Mouse (Mus musculus): Measurements from ENCODE around the gene Actr2. TPM values are rescaled to one million over a fixed set of nuclear protein-coding genes. Genes with fewer than 3 reads are reported as not detected.
"Not testable (repeated sequence)": the region's sequence is repeated elsewhere in the genome, so short reads cannot be mapped to it uniquely, and the experiment has no call there.

Gene Actr2
- 130 and 132 TPM in 2 replicates for polyA plus RNA-seq (2012; rRNA removed)

DNA sequence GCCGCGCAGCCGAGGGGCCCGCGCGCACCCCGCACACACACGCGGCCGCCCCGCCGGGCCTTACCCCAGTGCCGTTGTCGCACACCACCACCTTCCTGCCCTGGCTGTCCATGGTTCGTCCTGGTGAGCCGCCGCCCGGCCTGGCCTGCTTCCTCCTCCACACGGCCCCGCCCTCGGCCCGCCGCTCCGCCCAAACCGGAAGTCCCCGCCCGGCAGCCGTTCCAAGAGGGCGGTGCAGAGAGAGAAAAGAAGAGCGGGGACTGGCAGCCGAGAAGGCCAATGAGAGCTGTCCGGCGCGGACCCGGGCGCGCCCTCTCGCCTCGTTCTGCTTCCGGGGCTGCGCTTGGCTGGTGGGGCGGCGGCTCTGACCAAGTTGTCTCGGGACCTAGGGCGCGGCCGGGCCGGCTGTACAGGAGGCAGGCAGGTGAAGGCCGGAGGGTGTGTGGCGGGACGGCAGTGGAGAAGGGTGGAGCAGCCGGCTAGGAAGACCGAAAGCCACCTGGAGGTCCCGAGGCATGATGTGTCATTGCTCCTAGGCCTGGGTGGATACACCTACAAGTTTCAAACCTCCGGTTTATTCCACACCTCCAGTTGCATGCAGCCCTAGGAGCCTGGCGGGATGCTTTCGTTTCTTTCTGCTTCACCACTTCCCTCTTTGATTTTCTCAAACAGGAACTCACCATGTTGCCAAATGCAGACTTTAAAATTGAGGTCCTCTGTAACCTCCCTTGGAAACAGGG lies at the start of gene Actr2:
Gene Actr2, minus strand, starts transcription at position 173 of the 740 bp plus-strand sequence.
- H3K4me1 ChIP-seq (ENCODE audit: control insufficient read depth, insufficient read depth, low read length), result peaks cover 2% of the 10 kb centered on the region; the same call in 1 of the 2 replicates
- H3K27ac ChIP-seq (ENCODE audit: insufficient read depth, low read length), result peak within 1 kb of the TSS; percentile 94
- H3K4me3 ChIP-seq (ENCODE audit: insufficient read depth, low read length), result peak within 1 kb of the TSS; percentile 88
- TF ChIP-seq POLR2A (IDR thresholded peaks at IDR 0.05; ENCODE audit: extremely low read depth, insufficient read depth, low read length) (peak; percentile 25; the same call in 1 of the 2 replicates), CTCF (IDR thresholded peaks at IDR 0.05; ENCODE audit: extremely low read depth, insufficient read depth, low read length) (no peak)

DNA sequence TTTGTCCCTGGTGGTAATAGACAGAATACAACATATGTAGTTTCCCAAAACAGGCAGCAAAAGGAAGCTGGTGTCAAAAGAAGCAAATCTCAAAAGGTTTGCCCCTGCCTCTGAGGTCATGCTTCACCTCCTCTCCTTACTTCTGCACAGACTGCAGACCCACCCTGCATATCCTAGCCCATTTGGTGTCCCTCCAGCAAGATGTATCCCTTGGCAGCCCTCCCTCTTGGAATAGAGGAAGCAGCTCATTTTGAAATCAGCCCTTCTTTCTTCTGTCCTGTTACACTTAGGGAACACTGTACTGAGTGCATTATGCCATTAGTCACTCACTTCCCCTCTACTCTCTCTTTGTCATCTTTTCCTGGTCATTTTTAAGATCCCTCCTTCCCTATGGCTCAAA lies 46.2 kb upstream of the Actr2 start:
- Histone ChIP-seq H3K4me1 (ENCODE audit: control insufficient read depth, insufficient read depth, low read length) (no peaks in the 10 kb centered on the region), H3K4me3 (ENCODE audit: insufficient read depth, low read length) (no peak overlapping the region), H3K27ac (ENCODE audit: insufficient read depth, low read length) (no peak overlapping the region)
- TF ChIP-seq POLR2A (IDR thresholded peaks at IDR 0.05; ENCODE audit: extremely low read depth, insufficient read depth, low read length), result no peak
- TF ChIP-seq CTCF (IDR thresholded peaks at IDR 0.05; ENCODE audit: extremely low read depth, insufficient read depth, low read length), result no peak

DNA sequence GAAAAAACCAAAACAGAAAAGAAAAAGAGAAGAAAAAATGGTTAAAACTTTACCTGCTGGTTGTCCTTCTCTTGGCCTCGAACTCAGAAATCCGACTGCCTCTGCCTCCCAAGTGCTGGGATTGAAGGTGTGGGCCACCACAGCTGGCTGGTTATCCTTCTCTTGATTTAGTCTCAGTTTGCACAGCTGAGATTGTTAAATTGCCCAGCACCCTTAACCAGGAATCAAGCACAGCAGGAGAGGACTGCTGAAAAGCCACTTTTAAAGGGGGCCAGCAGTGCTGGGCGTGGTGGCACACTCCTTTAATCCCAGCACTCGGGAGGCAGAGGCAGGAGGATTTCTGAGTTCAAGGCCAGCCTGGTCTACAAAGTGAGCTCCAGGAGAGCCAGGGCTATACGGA lies 40.8 kb upstream of the Actr2 start:
- not testable (repeated sequence) for H3K4me3 ChIP-seq (ENCODE audit: insufficient read depth, low read length); H3K27ac ChIP-seq (ENCODE audit: insufficient read depth, low read length); H3K4me1 ChIP-seq (ENCODE audit: control insufficient read depth, insufficient read depth, low read length)

DNA sequence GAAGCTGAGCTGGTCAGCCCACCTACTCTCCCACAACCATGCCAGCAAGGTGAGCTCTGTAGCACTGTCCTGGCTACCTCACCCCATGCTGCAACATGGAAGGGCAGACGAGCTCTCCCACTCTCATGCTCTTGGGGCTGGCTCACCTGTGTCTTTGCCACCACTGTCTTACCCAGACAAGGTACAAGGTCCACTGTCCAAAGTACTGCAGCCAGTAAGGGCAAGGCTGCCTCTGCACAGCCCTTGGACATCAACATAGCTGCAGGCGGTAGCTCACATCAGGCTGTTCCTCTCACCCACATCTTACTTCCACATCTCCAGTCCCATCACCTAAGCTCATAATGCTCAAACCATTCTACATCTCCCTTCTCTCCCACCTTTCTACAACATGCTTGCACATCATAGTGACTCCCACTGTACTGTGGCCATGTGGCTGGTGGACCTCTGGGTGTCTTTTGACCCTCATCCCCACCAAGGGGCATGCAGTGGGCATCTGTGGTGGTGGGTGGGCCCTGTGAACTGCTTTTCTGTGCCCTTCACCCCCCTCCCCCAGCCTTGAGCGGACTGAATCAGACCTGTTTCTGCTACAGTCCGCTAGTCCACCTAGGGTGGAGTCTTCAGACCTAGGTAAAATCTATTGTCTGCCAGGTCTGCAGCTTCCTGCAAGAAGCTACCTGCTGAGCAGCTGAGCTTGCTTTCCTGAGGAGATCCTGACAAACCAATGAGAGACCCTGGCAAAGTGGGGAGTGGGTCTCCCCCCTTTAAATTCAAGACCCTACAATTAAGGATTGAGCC lies 39.6 kb upstream of the Actr2 start:
- Histone ChIP-seq H3K4me3 (ENCODE audit: insufficient read depth, low read length) (no peak overlapping the region), H3K27ac (ENCODE audit: insufficient read depth, low read length) (no peak overlapping the region), H3K4me1 (ENCODE audit: control insufficient read depth, insufficient read depth, low read length) (no peaks in the 10 kb centered on the region)
- TF ChIP-seq CTCF (IDR thresholded peaks at IDR 0.05; ENCODE audit: extremely low read depth, insufficient read depth, low read length) (no peak), POLR2A (IDR thresholded peaks at IDR 0.05; ENCODE audit: extremely low read depth, insufficient read depth, low read length) (no peak)

DNA sequence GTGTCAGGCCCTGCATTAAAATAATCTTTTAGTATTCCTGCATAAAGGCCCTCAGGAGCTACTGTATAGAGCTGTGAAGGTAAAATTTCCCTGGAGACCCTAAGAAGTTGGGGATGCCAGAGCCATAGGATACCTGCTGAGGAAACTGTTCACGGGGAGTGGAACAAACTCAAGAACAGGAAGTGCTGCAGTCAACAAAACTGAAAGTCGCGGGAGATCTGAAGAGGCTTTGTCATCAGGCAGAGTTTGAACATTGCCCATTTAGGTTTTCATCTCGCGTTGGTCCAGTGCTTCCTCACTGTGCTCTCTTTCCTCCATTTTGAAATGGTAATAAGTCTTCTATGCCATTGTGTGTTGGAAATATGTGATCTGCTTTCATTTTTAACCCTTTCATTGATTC lies 38.6 kb upstream of the Actr2 start:
- Histone ChIP-seq H3K4me3 (ENCODE audit: insufficient read depth, low read length) (no peak overlapping the region), H3K4me1 (ENCODE audit: control insufficient read depth, insufficient read depth, low read length) (no peaks in the 10 kb centered on the region), H3K27ac (ENCODE audit: insufficient read depth, low read length) (no peak overlapping the region)
- TF ChIP-seq CTCF (IDR thresholded peaks at IDR 0.05; ENCODE audit: extremely low read depth, insufficient read depth, low read length), result no peak
- no peak for TF ChIP-seq POLR2A (IDR thresholded peaks at IDR 0.05; ENCODE audit: extremely low read depth, insufficient read depth, low read length)

DNA sequence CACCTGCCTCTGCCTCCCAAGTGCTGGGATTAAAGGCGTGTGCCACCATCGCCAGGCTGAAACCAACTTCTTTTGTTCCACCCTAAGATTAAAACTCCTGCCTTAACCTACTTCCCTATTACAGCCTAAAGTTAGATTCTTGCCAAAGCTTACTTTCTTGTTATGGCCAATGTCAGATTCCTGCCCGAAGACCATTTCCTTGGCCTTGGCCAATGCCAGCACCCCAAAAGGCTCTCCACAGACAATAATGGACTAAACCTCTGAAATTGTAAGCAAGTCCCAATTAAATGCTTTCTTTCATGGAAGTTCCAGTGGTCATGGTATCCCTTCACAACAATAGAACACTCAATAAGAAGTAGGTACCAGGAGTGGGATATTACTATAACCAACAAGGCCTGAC lies 37.2 kb upstream of the Actr2 start:
- Histone ChIP-seq H3K4me1 (ENCODE audit: control insufficient read depth, insufficient read depth, low read length) (no peaks in the 10 kb centered on the region), H3K27ac (ENCODE audit: insufficient read depth, low read length) (no peak overlapping the region), H3K4me3 (ENCODE audit: insufficient read depth, low read length) (no peak overlapping the region)
- TF ChIP-seq CTCF (IDR thresholded peaks at IDR 0.05; ENCODE audit: extremely low read depth, insufficient read depth, low read length) (no peak), POLR2A (IDR thresholded peaks at IDR 0.05; ENCODE audit: extremely low read depth, insufficient read depth, low read length) (no peak)

DNA sequence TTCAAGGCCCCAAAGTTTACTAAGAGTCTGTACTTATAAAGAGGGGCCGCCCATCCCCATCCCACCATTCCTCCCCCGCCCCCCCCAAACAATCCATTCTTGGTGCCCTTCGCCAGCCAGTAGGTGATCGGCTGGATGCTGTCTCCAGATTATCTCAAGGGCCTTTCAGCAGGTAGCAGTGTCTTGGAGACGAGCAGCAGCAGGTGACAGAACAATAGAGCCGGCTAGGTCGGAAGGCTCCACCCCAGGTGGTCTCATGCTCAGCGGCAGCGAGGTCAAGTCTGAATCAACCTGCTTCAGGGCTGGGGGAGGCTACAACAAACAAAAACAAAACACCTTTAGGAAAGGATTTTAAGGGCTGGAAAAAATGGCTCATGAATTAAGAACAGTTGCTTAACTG lies 32.7 kb upstream of the Actr2 start:
- Histone ChIP-seq H3K4me3 (ENCODE audit: insufficient read depth, low read length) (no peak overlapping the region), H3K27ac (ENCODE audit: insufficient read depth, low read length) (no peak overlapping the region), H3K4me1 (ENCODE audit: control insufficient read depth, insufficient read depth, low read length) (no peaks in the 10 kb centered on the region)
- TF ChIP-seq POLR2A (IDR thresholded peaks at IDR 0.05; ENCODE audit: extremely low read depth, insufficient read depth, low read length) (no peak), CTCF (IDR thresholded peaks at IDR 0.05; ENCODE audit: extremely low read depth, insufficient read depth, low read length) (no peak)

DNA sequence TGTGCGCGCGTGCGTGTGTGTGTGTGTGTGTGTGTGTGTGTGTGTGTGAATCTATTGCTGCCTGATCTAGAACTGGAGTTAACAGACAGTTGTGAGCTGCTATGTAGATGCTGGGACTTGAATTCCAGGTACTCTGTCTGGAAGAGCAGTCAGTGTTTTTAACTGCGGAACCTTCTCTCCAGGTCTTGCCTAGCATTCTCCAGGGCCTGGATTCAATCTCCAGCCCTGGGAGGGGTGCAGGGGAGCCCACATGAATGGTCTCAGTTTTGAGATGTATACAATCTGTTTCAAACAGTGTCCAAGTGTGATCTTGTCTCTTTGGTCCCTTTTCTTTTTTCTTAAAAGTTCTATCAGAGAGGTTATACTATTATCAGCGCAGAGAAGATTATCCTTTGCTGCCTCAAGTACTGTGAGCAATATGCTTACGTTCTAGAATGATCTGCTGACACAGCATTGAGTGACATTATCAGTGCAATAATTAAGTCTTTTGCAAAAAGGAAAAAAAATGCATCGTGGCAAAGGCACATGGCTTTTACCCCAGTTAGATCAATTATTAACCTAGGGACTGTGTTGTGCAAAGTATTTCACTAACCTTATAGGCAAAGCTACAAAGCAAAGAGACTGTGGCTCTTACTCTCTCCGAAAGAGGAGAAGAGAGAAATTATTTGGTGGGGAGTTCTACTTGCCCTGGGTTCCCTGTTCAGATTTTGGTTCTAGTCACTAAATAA lies 32.0 kb upstream of the Actr2 start:
- H3K4me1 ChIP-seq (ENCODE audit: control insufficient read depth, insufficient read depth, low read length), result no peaks in the 10 kb centered on the region
- no peak overlapping the region for H3K27ac ChIP-seq (ENCODE audit: insufficient read depth, low read length)
- TF ChIP-seq POLR2A (IDR thresholded peaks at IDR 0.05; ENCODE audit: extremely low read depth, insufficient read depth, low read length), result no peak
- no peak for TF ChIP-seq CTCF (IDR thresholded peaks at IDR 0.05; ENCODE audit: extremely low read depth, insufficient read depth, low read length)
- H3K4me3 ChIP-seq (ENCODE audit: insufficient read depth, low read length), result no peak overlapping the region

DNA sequence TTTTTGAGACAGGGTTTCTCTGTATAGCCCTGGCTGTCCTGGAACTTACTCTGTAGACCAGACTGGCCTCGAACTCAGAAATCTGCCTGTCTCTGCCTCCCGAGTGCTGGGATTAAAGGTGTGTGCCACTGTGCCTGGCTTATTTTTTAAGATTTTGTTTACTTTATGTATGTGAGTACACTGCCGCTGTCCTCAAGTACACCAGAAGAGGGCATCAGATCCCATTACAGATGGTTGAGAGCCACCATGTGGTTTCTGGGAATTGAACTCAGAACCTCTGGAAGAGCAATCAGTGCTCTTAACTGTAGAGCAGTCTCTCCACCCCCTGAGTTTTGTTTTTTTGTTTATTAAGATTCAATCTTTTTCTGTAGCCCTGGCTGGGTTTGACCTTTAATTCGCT lies 31.0 kb upstream of the Actr2 start:
- not testable (repeated sequence) for H3K4me1 ChIP-seq (ENCODE audit: control insufficient read depth, insufficient read depth, low read length); H3K27ac ChIP-seq (ENCODE audit: insufficient read depth, low read length); H3K4me3 ChIP-seq (ENCODE audit: insufficient read depth, low read length)

DNA sequence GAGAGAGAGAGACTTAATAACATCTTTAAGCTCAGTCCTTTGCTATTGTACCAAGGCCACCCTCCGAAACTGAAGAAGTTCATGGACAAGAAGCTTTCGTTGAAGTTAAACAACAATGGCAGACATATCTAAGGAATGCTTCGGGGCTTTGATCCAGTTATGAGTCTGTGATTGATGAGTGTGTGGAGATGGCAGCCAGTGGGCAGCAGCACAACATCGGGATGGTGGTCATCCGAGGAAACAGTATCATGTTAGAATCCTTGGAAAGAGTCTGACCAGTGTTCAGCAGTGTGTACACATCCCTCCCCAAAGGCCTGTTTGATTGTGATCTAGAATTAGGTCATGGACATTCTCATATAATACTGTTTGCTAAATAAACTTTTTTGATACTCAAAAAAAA lies 29.8 kb upstream of the Actr2 start:
- Histone ChIP-seq H3K27ac (ENCODE audit: insufficient read depth, low read length) (no peak overlapping the region), H3K4me3 (ENCODE audit: insufficient read depth, low read length) (no peak overlapping the region), H3K4me1 (ENCODE audit: control insufficient read depth, insufficient read depth, low read length) (no peaks in the 10 kb centered on the region)
- TF ChIP-seq POLR2A (IDR thresholded peaks at IDR 0.05; ENCODE audit: extremely low read depth, insufficient read depth, low read length), result no peak
- no peak for TF ChIP-seq CTCF (IDR thresholded peaks at IDR 0.05; ENCODE audit: extremely low read depth, insufficient read depth, low read length)

All from cortical plate, adult 2 months (tissue).